Mouse (Mus musculus) heart, adult 2 months (tissue): ENCODE data around the gene Angptl8. TPM values are rescaled to one million over a fixed set of nuclear protein-coding genes. Genes with fewer than 3 reads are reported as not detected.

Experiments
- DNase-seq, 2 experiments: peaks; one replicate each; pipeline ENCODE4 v3.0.0; 2021
- H3K27ac ChIP-seq: fragments of 200-600 bp; 2 replicates; pipeline ENCODE4 v1.8.1; 2022
- H3K27me3 ChIP-seq: fragments of 200-500 bp; 2 replicates; pipeline ENCODE4 v1.6.1; 2012; ENCODE audit warnings: mild to moderate bottlenecking, low read length, inconsistent platforms, mixed read lengths; ENCODE audit not compliant: control insufficient read depth, insufficient read depth
- H3K36me3 ChIP-seq: fragments of 200-500 bp; 2 replicates; pipeline ENCODE4 v1.6.1; 2012; ENCODE audit warnings: low read length, inconsistent platforms; ENCODE audit not compliant: control insufficient read depth, insufficient read depth
- H3K4me1 ChIP-seq: fragments of 200-500 bp; 2 replicates; pipeline ENCODE4 v1.6.1; 2011; ENCODE audit warnings: low read length; ENCODE audit not compliant: control insufficient read depth, insufficient read depth
- H3K4me3 ChIP-seq: fragments of 200-600 bp; 2 replicates; pipeline ENCODE4 v1.8.1; 2022
- H3K79me2 ChIP-seq: fragments of 200-500 bp; replicated peaks from 2 replicates; pipeline ENCODE4 v1.6.1; 2012; ENCODE audit warnings: mild to moderate bottlenecking, inconsistent platforms, low read length, moderate library complexity, mixed read lengths; ENCODE audit not compliant: control insufficient read depth, insufficient read depth
- H3K9ac ChIP-seq: fragments of 200-500 bp; 2 replicates; pipeline ENCODE4 v1.6.1; 2012; ENCODE audit warnings: low read depth, mild to moderate bottlenecking, control low read depth, inconsistent platforms, low read length, mixed read lengths
- CTCF ChIP-seq: fragments of 200-600 bp; IDR thresholded peaks from 2 replicates; pipeline ENCODE4 v1.8.1; 2022; ENCODE audit warnings: antibody characterized with exemption, mild to moderate bottlenecking, moderate library complexity
- EP300 ChIP-seq: fragments of 200-500 bp; IDR thresholded peaks from 2 replicates; pipeline ENCODE4 v1.6.1; 2011; ENCODE audit warnings: low read depth, low read length, control low read depth; ENCODE audit not compliant: insufficient read depth
- POLR2A ChIP-seq: fragments of 200-500 bp; IDR thresholded peaks from 2 replicates; pipeline ENCODE4 v1.6.1; 2011; ENCODE audit warnings: mild to moderate bottlenecking, low read depth, low read length, control low read depth; ENCODE audit not compliant: insufficient read depth
- WGBS: fragments of 180-500 bp; shearing (Covaris S2); methylation state at CpG from one replicate; pipeline ENCODE4 v1.1.7; 2018; 5-methylcytosine and 5-hydroxymethylcytosine counted together
- intact Hi-C: fragments of 180-260 bp; cut with DNase I; formaldehyde crosslinking; loops from one replicate; pipeline ENCODE4 v1.15.1; 2025
- polyA plus RNA-seq: library from polyadenylated mRNA; depleted of rRNA; stranded (reverse); fragments of >200 nt; gene quantifications from 2 replicates; pipeline ENCODE4 v1.2.3, GENCODE M21; 2012
- total RNA-seq, 2 experiments: library from RNA; stranded (reverse); gene quantifications; 2 replicates each; pipeline ENCODE4 v1.2.3; 2021

Gene Angptl8
- total and polyA plus RNA-seq, 3 experiments, result 2.4 TPM; not detected in 2

DNA sequence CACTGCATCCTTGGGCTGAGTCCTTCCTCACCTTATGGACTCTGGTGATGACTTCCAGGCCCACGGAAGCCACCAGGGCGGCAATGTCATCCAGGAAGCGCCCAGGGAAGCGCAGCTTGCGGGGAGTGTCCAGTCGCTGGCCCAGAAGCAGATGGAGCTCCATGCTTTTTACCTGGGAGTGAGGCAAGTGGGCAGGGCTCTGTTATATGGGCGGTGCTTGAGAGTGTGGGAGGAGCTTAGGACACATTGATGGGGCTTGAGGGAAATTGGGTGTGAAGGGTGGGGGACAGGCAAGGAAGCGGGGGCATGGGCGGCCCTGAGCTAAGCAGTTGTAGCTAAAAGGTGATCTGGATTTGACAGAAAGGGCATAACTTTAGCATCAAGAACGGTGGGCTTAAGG is 10.9 kb upstream of the Angptl8 start:
- WGBS, result 81% methylated on average over 10 of the region's 10 CpGs
- no peaks in the 10 kb centered on the region for H3K79me2 ChIP-seq
- H3K27me3 ChIP-seq, result no peaks in the 10 kb centered on the region
- H3K4me1 ChIP-seq, result no peaks in the 10 kb centered on the region
- DNase-seq, result no peak
- TF ChIP-seq EP300, result no peak
- TF ChIP-seq CTCF, result no peak
- TF ChIP-seq POLR2A, result no peak
- no peak overlapping the region for H3K27ac ChIP-seq
- H3K4me3 ChIP-seq, result no peak overlapping the region
- intact Hi-C loops, result loop anchor here (10.0 kb wide), 1 partner anchor 50 kb away; no protein-coding TSS in a partner anchor
- no peaks in the 10 kb centered on the region for H3K36me3 ChIP-seq
- H3K9ac ChIP-seq, result no peak overlapping the region

GRCm38 (mm10) chr9:21829834-21830460 is 5.4 kb upstream of the Angptl8 start:
- H3K27me3 ChIP-seq, result no peaks in the 10 kb centered on the region
- H3K36me3 ChIP-seq, result no peaks in the 10 kb centered on the region
- DNase-seq, result peak in 1 of 2 experiments; percentile 20
- no peak overlapping the region for H3K9ac ChIP-seq
- H3K4me3 ChIP-seq, result no peak overlapping the region
- intact Hi-C loops, result loop anchor here (10.0 kb wide), 1 partner anchor 45 kb away; no protein-coding TSS in a partner anchor
- no peak for TF ChIP-seq CTCF
- TF ChIP-seq EP300, result no peak
- TF ChIP-seq POLR2A, result no peak
- no peak overlapping the region for H3K27ac ChIP-seq
- no peaks in the 10 kb centered on the region for H3K4me1 ChIP-seq
- no peaks in the 10 kb centered on the region for H3K79me2 ChIP-seq
- WGBS, result 88% methylated on average over 14 of the region's 14 CpGs

- TF ChIP-seq CTCF, result no peak
- no peak for TF ChIP-seq EP300
- no peak for TF ChIP-seq POLR2A
- Histone ChIP-seq H3K79me2 (no peaks in the 10 kb centered on the region), H3K36me3 (no peaks in the 10 kb centered on the region), H3K27ac (no peak overlapping the region), H3K9ac (no peak overlapping the region), H3K4me1 (no peaks in the 10 kb centered on the region; the same call in 1 of the 2 replicates), H3K27me3 (no peaks in the 10 kb centered on the region), H3K4me3 (no peak overlapping the region)
- intact Hi-C loops, result no loop called here
- DNase-seq, result no peak
- WGBS, result 87% methylated on average over 5 of the region's 5 CpGs
Observed at GRCm38 (mm10) chr9:21830461-21830850, 4.9 kb upstream of the Angptl8 start.

- no peak overlapping the region for H3K27ac ChIP-seq
- TF ChIP-seq EP300 (no peak), POLR2A (no peak), CTCF (no peak)
- H3K9ac ChIP-seq, result no peak overlapping the region
- intact Hi-C loops, result no loop called here
- DNase-seq, result no peak
- WGBS, result 78% methylated on average over 11 of the region's 11 CpGs
- no peaks in the 10 kb centered on the region for H3K27me3 ChIP-seq
- no peak overlapping the region for H3K4me3 ChIP-seq
- H3K36me3 ChIP-seq, result no peaks in the 10 kb centered on the region
- no peaks in the 10 kb centered on the region for H3K79me2 ChIP-seq
- no peaks in the 10 kb centered on the region; the same call in 1 of the 2 replicates for H3K4me1 ChIP-seq
Observed at GRCm38 (mm10) chr9:21830936-21831335, 4.4 kb upstream of the Angptl8 start.

DNA sequence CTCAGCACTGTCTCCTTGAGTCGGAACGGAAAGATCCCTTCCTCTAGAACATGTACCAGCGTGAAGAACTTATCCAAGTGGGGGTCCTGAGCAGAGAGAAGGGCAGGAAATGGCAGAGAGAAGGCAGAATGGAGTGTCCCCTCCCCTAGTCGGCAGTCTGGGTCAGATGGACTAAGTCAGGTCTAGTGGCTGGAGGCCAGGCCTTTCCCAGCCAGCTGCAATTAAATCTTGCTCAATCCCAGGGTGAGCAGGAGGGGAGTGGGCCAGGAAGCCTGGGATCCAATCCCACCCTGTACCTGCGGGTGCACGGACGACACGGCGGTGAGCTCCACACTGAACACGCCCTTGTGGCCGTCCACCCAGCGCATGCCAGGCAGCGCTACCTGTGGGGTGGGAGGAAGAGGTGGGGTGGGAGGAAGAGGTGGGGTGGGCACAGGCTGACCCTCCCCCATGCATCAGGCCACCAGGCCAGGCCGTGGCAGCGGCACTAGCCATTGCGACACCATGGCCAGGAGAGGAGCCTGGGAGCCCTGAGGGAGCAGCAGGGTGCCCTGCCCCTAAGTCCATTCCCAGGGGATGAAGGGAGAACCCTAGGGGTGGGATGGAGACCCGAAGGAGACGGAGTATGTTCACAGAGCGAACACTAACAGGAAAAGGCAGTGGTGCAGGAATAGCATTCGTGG is 3.6 kb upstream of the Angptl8 start:
- H3K4me3 ChIP-seq, result no peak overlapping the region
- no peak overlapping the region for H3K9ac ChIP-seq
- TF ChIP-seq POLR2A (no peak), CTCF (no peak), EP300 (no peak)
- WGBS, result 86% methylated on average over 20 of the region's 20 CpGs
- H3K79me2 ChIP-seq, result no peaks in the 10 kb centered on the region
- DNase-seq, result peak; percentile 19 to 51
- no peaks in the 10 kb centered on the region for H3K36me3 ChIP-seq
- no peak overlapping the region for H3K27ac ChIP-seq
- H3K4me1 ChIP-seq, result no peaks in the 10 kb centered on the region; the same call in 1 of the 2 replicates
- no peaks in the 10 kb centered on the region for H3K27me3 ChIP-seq
- intact Hi-C loops, result no loop called here

GRCm38 (mm10) chr9:21837690-21838089 is 2.4 kb downstream of the Angptl8 start:
- H3K36me3 ChIP-seq, result peaks cover 1% of the 10 kb centered on the region; the same call in 1 of the 2 replicates
- 96% methylated on average over 2 of the region's 2 CpGs for WGBS

More at GRCm38 (mm10) chr9:21837690-21838089, 2.4 kb downstream of the Angptl8 start:
- Histone ChIP-seq H3K79me2 (no peaks in the 10 kb centered on the region), H3K4me3 (no peak overlapping the region), H3K4me1 (peaks cover 1% of the 10 kb centered on the region), H3K27me3 (no peaks in the 10 kb centered on the region), H3K27ac (no peak overlapping the region), H3K9ac (no peak overlapping the region)
- intact Hi-C loops, result no loop called here
- no peak for DNase-seq
- TF ChIP-seq POLR2A, result no peak
- no peak for TF ChIP-seq CTCF
